Mouse (Mus musculus) erythroblast, adult 5-6 weeks (primary cell): ENCODE data around the gene Scn11a. TPM values are rescaled to one million over a fixed set of nuclear protein-coding genes. Genes with fewer than 3 reads are reported as not detected.

Source experiments
- ATAC-seq: replicated peaks from 2 replicates; pipeline ENCODE4 v1.8.0; 2016; ENCODE audit warnings: moderate number of reproducible peaks, mild to moderate bottlenecking, moderate TSS enrichment, inconsistent platforms; ENCODE audit not compliant: poor library complexity, low FRiP score, severe bottlenecking
- total RNA-seq, 2 experiments: library from RNA; stranded (forward) in 1 of 2; stranded (reverse) in 1 of 2; fragments of 150-400 nt in 1 of 2; fragments of 200-764, 138-1000 nt in 1 of 2; gene quantifications; 2 replicates each; pipeline versions ENCODE4 v1.2.3 to v1.2.4; 2015 to 2017; ENCODE audit warnings: low replicate concordance in 2 of 2

The Scn11a gene
- total RNA-seq (2015; ENCODE audit: low replicate concordance) (not detected in 2 replicates), total RNA-seq (2017; ENCODE audit: low replicate concordance) (not detected in 2 replicates)

GRCm38 (mm10) chr9:119825297-119825696, at the start of gene Scn11a:
TSS of gene Scn11a (minus strand) at chr9:119825456.
- no peak for ATAC-seq

- ATAC-seq, result no peak
Measured at GRCm38 (mm10) chr9:119854170-119854569, 28.9 kb upstream of the Scn11a start.

- ATAC-seq, result no peak
Measured at GRCm38 (mm10) chr9:119853071-119853846, 28.0 kb upstream of the Scn11a start.

GRCm38 (mm10) chr9:119852347-119853030, 27.2 kb upstream of the Scn11a start:
- no peak for ATAC-seq

GRCm38 (mm10) chr9:119849214-119849613, 24.0 kb upstream of the Scn11a start:
- ATAC-seq, result no peak

- ATAC-seq, result no peak
Measured at GRCm38 (mm10) chr9:119848671-119849070, 23.4 kb upstream of the Scn11a start.

- no peak for ATAC-seq
Measured at GRCm38 (mm10) chr9:119847187-119847586, 21.9 kb upstream of the Scn11a start.

- no peak for ATAC-seq
Measured at GRCm38 (mm10) chr9:119844724-119845123, 19.5 kb upstream of the Scn11a start.

DNA sequence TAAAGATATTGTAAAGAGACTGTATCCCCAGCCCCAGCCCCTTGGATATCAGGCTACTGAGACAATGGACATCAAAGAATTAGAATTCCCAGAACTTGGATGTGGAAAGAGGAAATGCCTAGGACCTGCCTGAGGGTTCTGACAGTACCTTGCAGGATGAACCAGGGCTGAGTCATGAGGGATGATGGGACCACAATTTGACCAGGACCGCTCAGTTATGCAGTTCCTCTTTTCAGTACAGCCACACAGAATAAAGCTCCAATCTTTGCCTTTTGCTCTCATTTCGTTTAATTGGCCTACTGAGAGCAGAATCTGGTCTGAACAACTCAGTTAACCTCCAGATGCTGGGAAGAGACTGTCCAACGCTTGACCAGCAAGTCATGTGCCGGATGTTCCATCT, 18.3 kb upstream of the Scn11a start:
- no peak for ATAC-seq

DNA sequence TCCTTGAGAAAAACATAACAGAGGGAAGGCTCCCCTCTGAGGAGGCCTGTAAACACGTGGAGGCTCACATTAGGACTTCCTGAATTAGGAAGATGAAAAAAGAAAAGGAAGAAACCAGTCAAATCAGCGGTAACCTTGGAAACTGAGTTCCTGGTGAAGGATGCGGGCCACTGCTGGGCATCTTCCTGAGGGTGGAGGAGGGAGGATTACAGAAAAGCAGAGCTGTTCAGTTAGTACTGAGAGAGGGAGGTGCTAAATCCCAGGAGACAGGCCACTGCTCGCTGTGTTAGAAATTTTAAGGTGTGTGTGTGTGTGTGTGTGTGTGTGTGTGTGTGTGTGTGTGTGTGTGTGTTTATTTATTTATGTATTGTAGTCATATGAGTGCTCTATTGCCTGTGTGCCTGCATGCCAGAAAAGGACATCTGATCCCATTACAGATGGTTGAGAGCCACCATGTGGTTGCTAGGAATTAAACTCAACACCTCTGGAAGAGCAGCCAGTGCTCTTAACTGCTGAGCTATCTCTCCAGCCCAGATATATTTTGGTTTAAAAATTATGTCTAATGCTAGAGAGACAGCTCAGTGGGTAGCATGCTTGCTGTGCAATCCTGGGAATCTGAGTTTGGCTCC, 17.4 kb upstream of the Scn11a start:
- ATAC-seq, result no peak

GRCm38 (mm10) chr9:119842091-119842490, 16.8 kb upstream of the Scn11a start:
- no peak for ATAC-seq

DNA sequence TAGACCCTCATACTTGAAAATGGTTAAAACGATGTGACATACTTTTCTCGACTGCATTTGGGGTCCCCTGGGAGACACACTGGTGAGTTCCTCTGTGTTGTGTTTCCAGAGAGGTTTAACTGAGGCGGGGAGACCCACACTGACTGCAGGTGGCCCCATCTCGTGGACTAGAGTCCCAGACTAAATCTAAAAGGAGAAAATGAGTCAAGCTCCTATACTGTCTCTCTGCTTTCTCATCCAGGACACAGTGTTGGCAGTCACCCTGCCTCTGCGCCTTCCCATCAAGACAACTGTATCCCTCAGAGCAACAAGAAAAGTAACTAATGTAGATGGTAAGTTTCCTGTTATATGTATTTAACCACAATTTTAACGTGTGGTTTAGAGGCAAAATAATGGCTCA, 15.9 kb upstream of the Scn11a start:
- no peak for ATAC-seq

DNA sequence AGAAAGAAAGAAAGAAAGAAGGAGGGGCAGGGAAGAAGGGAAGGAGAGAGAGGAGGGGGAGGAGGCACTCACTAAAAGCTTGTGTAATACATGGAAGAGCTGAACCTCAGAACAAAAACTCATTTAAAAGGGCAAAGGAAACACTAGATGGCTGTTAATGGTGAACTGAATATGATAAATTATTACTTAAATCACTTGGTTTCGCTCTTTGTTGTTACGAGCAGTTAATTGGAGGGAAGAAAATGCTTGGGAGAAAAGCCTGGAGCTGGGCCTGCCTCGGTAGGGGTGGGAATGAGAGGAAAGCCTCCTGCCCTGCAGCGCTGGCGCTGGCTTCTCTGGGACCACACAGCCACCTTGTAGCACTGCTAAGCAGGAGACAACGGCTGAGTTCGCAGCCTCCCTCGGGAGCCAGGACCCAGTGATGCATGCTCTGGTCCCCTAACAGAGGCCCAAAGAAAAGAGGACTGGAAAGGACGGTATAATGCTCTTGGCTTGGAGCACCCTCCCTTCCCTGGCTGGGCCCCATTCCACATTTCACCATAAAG, 10.4 kb upstream of the Scn11a start:
- ATAC-seq, result no peak

DNA sequence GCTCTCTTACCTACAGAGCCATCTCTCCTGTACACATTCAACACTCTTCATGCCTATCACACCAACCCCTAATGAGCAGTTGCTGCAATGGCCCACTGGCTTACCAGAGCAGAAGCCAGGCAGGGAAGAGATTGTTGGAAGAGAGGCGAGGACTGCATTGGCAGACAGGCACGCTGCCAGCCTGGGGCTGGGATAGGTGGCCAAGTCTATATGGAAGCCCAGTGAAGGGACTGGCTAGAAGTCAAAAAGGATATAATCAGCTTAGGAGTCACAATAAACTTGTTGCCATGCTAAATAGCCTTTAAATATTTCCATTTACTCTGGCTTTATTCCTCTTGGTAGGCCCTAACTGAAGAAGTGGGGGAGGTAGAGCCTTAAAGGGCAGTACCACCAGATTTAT, 5.7 kb upstream of the Scn11a start:
- ATAC-seq, result no peak

DNA sequence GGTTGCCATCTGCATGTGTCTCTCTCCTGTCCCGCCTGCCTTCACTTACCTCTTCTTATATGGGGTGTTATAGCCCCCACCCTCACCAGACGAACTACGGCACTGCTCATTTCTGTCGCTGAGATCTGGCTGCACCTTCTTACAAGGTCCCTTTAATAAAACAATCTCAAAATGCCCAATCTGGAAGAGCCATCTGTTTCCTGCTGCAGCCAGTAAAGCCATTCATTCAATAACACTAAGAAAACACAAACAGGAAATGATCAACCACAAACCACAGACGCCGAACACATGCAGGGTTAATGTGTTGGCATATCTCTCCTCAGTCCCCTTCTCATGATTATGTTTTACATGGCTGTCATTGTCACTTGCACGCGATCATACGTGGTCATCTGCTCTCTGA, 1.5 kb downstream of the Scn11a start:
- ATAC-seq, result no peak

- ATAC-seq, result no peak
Measured at GRCm38 (mm10) chr9:119813631-119814030, 11.6 kb downstream of the Scn11a start.

DNA sequence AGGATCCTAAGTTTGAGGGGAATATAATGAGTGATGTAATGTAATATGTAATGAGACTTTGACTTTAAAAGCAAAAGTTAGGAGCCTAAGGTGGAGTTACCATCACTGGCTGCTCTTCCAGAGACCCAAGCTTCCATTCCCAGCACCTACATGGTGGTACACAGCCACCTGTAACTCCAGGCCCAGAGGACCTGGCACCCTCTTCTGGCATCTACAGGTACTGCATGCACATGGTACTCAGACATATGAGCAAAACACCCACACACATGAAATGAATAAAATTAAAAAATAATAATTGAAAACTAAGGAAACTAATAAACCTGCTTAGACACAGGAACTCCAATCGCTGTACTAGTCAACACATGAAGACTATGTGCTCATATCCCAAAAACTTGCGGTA, 18.8 kb downstream of the Scn11a start:
- no peak for ATAC-seq

GRCm38 (mm10) chr9:119804501-119804847, 20.8 kb downstream of the Scn11a start:
- ATAC-seq, result no peak

GRCm38 (mm10) chr9:119803845-119804500, 21.3 kb downstream of the Scn11a start:
- ATAC-seq, result no peak

DNA sequence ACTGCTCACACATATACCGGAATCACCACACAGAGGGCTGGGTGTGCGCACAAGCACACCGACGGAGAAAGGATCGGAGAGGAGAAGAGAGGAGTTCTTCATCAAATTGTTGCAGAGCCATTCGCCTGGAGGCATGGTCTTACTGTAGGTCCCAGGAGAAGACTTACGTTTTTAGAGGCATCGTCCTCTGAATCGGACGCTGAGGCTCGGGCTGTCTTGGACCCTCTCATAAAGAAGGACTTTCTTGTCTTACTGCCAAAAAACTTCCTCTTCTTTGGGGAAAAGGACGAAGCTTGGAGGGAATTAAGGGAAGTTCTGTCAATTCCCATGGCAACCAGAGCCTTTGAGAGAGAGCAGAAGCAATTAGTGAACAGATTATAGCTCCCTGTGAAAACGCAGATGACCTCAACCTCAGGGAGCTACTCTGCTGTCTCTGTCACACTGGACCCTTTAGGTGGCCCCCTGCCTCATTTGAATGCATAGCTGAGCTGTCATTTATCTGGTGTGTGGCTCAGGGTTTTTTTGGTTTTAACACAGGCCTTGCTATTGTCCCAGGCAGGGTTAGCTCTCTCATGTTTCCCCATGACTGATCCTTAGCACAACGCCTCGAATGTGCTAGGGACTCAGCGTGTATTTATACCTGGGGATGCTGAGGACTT, 22.0 kb downstream of the Scn11a start:
- no peak for ATAC-seq
